Mouse (Mus musculus) lung, embryonic 15.5 days (tissue): ENCODE data around the gene Bricd5. TPM values are rescaled to one million over a fixed set of nuclear protein-coding genes. Genes with fewer than 3 reads are reported as not detected.
"Not testable (repeated sequence)": the region's sequence is repeated elsewhere in the genome, so short reads cannot be mapped to it uniquely, and the experiment has no call there.

Experiments
- ATAC-seq: fragments of 200-750 bp; cut with Nextera tagmentation; 2 replicates; pipeline ENCODE4 v1.8.0; 2017; ENCODE audit warnings: moderate number of reproducible peaks, borderline replicate concordance; ENCODE audit not compliant: low FRiP score, low TSS enrichment; ENCODE audit errors: extremely low read depth
- H3K27ac ChIP-seq: fragments of 300-500 bp; sonication (generic); 2 replicates; pipeline ENCODE4 v1.5.1; 2015; ENCODE audit warnings: moderate library complexity, mild to moderate bottlenecking, inconsistent platforms
- H3K27me3 ChIP-seq: fragments of 300-500 bp; sonication (generic); 2 replicates; pipeline ENCODE4 v1.6.1; 2015; ENCODE audit warnings: inconsistent platforms
- H3K36me3 ChIP-seq: fragments of 300-500 bp; sonication (generic); 2 replicates; pipeline ENCODE4 v1.6.1; 2015; ENCODE audit warnings: inconsistent platforms
- H3K4me1 ChIP-seq: fragments of 300-500 bp; sonication (generic); 2 replicates; pipeline ENCODE4 v1.6.1; 2015; ENCODE audit warnings: inconsistent platforms
- H3K4me2 ChIP-seq: fragments of 300-500 bp; sonication (generic); 2 replicates; pipeline ENCODE4 v1.6.1; 2015; ENCODE audit warnings: inconsistent platforms, mild to moderate bottlenecking, moderate library complexity
- H3K4me3 ChIP-seq: fragments of 300-500 bp; sonication (generic); 2 replicates; pipeline ENCODE4 v1.5.1; 2015; ENCODE audit warnings: mild to moderate bottlenecking, inconsistent platforms
- H3K9ac ChIP-seq: fragments of 300-500 bp; sonication (generic); 2 replicates; pipeline ENCODE4 v1.6.1; 2015; ENCODE audit warnings: inconsistent platforms
- H3K9me3 ChIP-seq: fragments of 300-500 bp; sonication (generic); 2 replicates; pipeline ENCODE4 v1.6.1; 2016; ENCODE audit warnings: inconsistent platforms
- WGBS: fragments of 180-500 bp; shearing (Covaris S2); methylation state at CpG from one replicate; pipeline ENCODE4 v1.1.7; 2015; 5-methylcytosine and 5-hydroxymethylcytosine counted together
- polyA plus RNA-seq: library from polyadenylated mRNA; unstranded; fragments of >200 nt; fragmentation: Nextera tagmentation; extraction: Ambion mirVana; gene quantifications from 2 replicates; pipeline ENCODE4 v1.2.1, GENCODE M21; 2015

Bricd5 gene
- polyA plus RNA-seq = not detected in 2 replicates

DNA sequence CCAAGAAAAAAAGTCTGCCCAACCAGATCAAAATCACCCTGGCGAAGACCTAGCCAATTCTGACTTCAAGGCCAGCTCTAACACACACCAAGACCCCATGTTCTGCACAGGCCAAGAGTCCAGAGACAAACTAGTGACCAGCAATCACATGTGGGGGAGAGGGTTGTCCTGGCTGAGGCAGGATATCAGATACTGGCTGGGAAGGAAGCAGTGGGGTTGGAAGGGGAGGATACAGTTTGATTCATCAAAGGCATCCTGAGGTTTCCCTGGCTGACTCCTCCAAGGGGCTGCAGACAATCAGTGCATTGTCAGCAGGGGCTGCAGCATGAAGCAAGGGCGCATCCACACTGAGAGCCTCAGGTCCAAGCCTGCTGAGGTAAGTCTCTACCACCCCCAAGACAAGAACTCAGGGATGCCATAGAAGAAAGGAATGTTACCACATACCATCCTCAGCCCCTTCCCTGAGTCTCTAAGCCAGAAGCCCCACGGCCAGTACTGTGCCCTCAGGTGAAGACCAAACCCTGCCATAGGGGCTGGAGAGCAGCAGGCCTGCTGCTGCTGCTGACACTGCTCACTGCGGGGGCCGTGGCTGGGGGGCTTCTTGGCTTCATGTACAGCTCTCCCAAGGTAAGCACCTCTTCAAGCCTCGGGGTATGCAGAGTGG lies at the start of gene Bricd5:
TSS of gene Bricd5 (plus strand) at position 273 of the 664 bp plus-strand sequence.
- no peaks in the 10 kb centered on the region for H3K9me3 ChIP-seq
- WGBS = 72% methylated on average over 6 of the region's 6 CpGs
- H3K9ac ChIP-seq = no peak within 1 kb of the TSS
- no peak for ATAC-seq
- no peak within 1 kb of the TSS for H3K27ac ChIP-seq
- H3K4me2 ChIP-seq = peak within 1 kb of the TSS; percentile 95; the same call in 1 of the 2 replicates
- peaks cover 37% of the 10 kb centered on the region for H3K4me1 ChIP-seq
- H3K27me3 ChIP-seq = no peaks in the 10 kb centered on the region
- no peak within 1 kb of the TSS for H3K4me3 ChIP-seq
- H3K36me3 ChIP-seq = peaks cover 36% of the 10 kb centered on the region

GRCm38 (mm10) chr17:24424489-24424888 lies 49.2 kb upstream of the Bricd5 start:
- H3K9ac ChIP-seq = no peak overlapping the region
- no peak for ATAC-seq
- H3K4me2 ChIP-seq = no peak overlapping the region
- H3K9me3 ChIP-seq = no peaks in the 10 kb centered on the region
- 94% methylated on average over 5 of the region's 5 CpGs for WGBS
- no peak overlapping the region for H3K4me3 ChIP-seq
- no peaks in the 10 kb centered on the region for H3K27me3 ChIP-seq
- H3K36me3 ChIP-seq = peaks cover 57% of the 10 kb centered on the region
- H3K4me1 ChIP-seq = peaks cover 16% of the 10 kb centered on the region
- H3K27ac ChIP-seq = no peak overlapping the region

GRCm38 (mm10) chr17:24425326-24425725 lies 48.4 kb upstream of the Bricd5 start:
- not testable (repeated sequence) for H3K27ac ChIP-seq, H3K9ac ChIP-seq, H3K4me2 ChIP-seq, ATAC-seq, H3K9me3 ChIP-seq, H3K4me3 ChIP-seq, H3K27me3 ChIP-seq
- Histone ChIP-seq H3K36me3 (peaks cover 49% of the 10 kb centered on the region), H3K4me1 (peaks cover 16% of the 10 kb centered on the region)
- 89% methylated on average over 6 of the region's 8 CpGs for WGBS

DNA sequence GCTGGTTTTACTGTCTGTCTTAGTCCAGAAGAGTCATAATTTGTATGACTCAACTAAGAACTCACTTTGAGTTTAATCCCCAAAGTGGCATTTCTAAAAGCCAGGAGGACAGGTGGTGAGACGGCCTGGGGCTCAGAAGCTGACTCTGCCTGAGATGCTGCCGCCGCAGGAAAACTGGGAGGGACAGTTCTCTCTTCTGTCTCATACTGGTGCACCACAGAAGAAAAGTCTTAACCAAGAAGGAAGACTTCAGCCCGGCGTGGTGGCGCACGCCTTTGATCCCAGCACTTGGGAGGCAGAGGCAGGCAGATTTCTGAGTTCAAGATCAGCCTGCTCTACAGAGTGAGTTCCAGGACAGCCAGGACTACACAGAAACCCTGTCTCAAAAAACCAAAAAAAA lies 47.8 kb upstream of the Bricd5 start:
- Histone ChIP-seq H3K27me3 (no peaks in the 10 kb centered on the region), H3K4me1 (peaks cover 16% of the 10 kb centered on the region), H3K9ac (no peak overlapping the region), H3K9me3 (no peaks in the 10 kb centered on the region), H3K4me2 (peak overlapping the region; percentile 49), H3K27ac (peak overlapping the region; percentile 92), H3K4me3 (peak overlapping the region; percentile 57; the same call in 1 of the 2 replicates), H3K36me3 (peaks cover 43% of the 10 kb centered on the region)
- ATAC-seq = no peak
- 89% methylated on average over 7 of the region's 7 CpGs for whole genome bisulfite sequencing

- peak within 1 kb of the TSS; percentile 92 for H3K27ac ChIP-seq
- no peaks in the 10 kb centered on the region for H3K9me3 ChIP-seq
- WGBS = under 1% methylated on average over 48 of the region's 48 CpGs
- H3K27me3 ChIP-seq = no peaks in the 10 kb centered on the region
- peaks cover 16% of the 10 kb centered on the region for H3K4me1 ChIP-seq
- peak; percentile 99 for ATAC-seq
- peaks cover 36% of the 10 kb centered on the region for H3K36me3 ChIP-seq
- peak within 1 kb of the TSS; percentile 57 for H3K4me3 ChIP-seq
- H3K9ac ChIP-seq = peak within 1 kb of the TSS; percentile 74
- peak within 1 kb of the TSS; percentile 49 for H3K4me2 ChIP-seq
Measured at GRCm38 (mm10) chr17:24426471-24427169, 47.1 kb upstream of the Bricd5 start, which contains the start of gene Eci1. Gene Eci1 (plus strand): TSS chr17:24426641.

- H3K4me3 ChIP-seq = peak overlapping the region; percentile 57
- peak overlapping the region; percentile 49 for H3K4me2 ChIP-seq
- peak; percentile 29; the same call in 1 of the 2 replicates for ATAC-seq
- H3K9me3 ChIP-seq = no peaks in the 10 kb centered on the region
- H3K9ac ChIP-seq = peak overlapping the region; percentile 74
- 2% methylated on average over 8 of the region's 8 CpGs for WGBS
- peaks cover 30% of the 10 kb centered on the region for H3K36me3 ChIP-seq
- no peaks in the 10 kb centered on the region for H3K27me3 ChIP-seq
- peak overlapping the region; percentile 92 for H3K27ac ChIP-seq
- H3K4me1 ChIP-seq = peaks cover 16% of the 10 kb centered on the region
Measured at GRCm38 (mm10) chr17:24427170-24427557, 46.5 kb upstream of the Bricd5 start.

- H3K27ac ChIP-seq = no peak overlapping the region
- ATAC-seq = no peak
- H3K4me1 ChIP-seq = peaks cover 16% of the 10 kb centered on the region
- peaks cover 10% of the 10 kb centered on the region for H3K36me3 ChIP-seq
- H3K9me3 ChIP-seq = no peaks in the 10 kb centered on the region
- no peaks in the 10 kb centered on the region for H3K27me3 ChIP-seq
- H3K4me2 ChIP-seq = no peak overlapping the region
- no peak overlapping the region for H3K9ac ChIP-seq
- 79% methylated on average over 14 of the region's 14 CpGs for WGBS
- no peak overlapping the region for H3K4me3 ChIP-seq
Measured at GRCm38 (mm10) chr17:24429201-24429983, 44.3 kb upstream of the Bricd5 start.

DNA sequence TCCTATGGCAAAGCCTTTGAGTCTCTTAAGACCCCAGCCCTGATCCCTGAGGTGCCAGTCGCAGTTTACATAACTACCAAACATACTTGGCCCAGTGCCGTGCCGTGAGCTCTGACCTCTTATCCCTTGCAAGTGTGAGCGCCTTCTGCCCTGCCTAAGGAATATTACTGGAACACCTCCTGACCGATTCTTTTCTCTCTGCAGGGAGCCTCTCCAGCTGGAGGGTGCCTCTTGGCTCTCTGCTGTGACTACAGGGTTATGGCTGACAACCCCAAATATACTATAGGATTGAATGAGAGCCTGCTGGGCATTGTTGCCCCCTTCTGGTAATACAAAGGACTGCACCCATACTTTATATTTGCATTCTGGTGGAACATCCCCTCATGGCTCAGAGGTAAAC lies 36.7 kb upstream of the Bricd5 start:
- H3K36me3 ChIP-seq = peaks cover 49% of the 10 kb centered on the region
- 62% methylated on average over 5 of the region's 5 CpGs for WGBS
- peak; percentile 50; the same call in 1 of the 2 replicates for ATAC-seq

GRCm38 (mm10) chr17:24440377-24440776 lies 33.3 kb upstream of the Bricd5 start:
- no peak overlapping the region for H3K27ac ChIP-seq
- peaks cover 65% of the 10 kb centered on the region for H3K36me3 ChIP-seq
- no peaks in the 10 kb centered on the region for H3K27me3 ChIP-seq
- no peak overlapping the region for H3K4me3 ChIP-seq
- H3K4me2 ChIP-seq = no peak overlapping the region
- ATAC-seq = no peak
- no peaks in the 10 kb centered on the region for H3K9me3 ChIP-seq
- 86% methylated on average over 8 of the region's 8 CpGs for WGBS
- no peak overlapping the region for H3K9ac ChIP-seq
- no peaks in the 10 kb centered on the region for H3K4me1 ChIP-seq

More for the DNA sequence above, 36.7 kb upstream of the Bricd5 start:
- H3K9me3 ChIP-seq = no peaks in the 10 kb centered on the region
- no peak overlapping the region for H3K4me3 ChIP-seq
- H3K9ac ChIP-seq = no peak overlapping the region
- H3K27ac ChIP-seq = no peak overlapping the region
- H3K27me3 ChIP-seq = no peaks in the 10 kb centered on the region
- no peaks in the 10 kb centered on the region for H3K4me1 ChIP-seq
- no peak overlapping the region for H3K4me2 ChIP-seq

- ATAC-seq = no peak
- 33% methylated on average over 2 of the region's 2 CpGs for WGBS
- Histone ChIP-seq H3K27ac (no peak overlapping the region), H3K4me2 (no peak overlapping the region), H3K36me3 (peaks cover 70% of the 10 kb centered on the region), H3K9ac (no peak overlapping the region), H3K4me3 (no peak overlapping the region), H3K4me1 (no peaks in the 10 kb centered on the region), H3K9me3 (no peaks in the 10 kb centered on the region), H3K27me3 (no peaks in the 10 kb centered on the region)
Measured at GRCm38 (mm10) chr17:24441148-24441547, 32.5 kb upstream of the Bricd5 start.

DNA sequence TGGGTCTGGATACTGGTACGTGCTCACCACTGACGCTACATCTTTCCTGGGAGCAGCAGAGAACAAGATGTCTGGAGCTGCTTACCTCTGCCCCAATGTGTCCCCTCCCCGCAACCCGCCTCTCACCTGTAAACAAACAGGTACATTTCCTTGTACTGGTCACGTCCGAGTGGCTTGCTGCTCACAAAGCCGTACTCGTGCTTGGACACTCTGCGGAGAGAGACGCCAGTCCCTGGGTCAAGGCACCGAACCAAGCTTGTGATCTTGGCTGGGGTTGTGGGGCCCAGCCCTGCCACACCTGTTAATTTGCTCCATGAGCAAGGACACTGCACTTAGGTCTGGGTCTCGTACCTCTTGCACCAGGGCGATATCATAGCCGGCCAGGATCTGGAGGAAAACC lies 31.6 kb upstream of the Bricd5 start:
- Histone ChIP-seq H3K4me1 (no peaks in the 10 kb centered on the region), H3K4me3 (no peak overlapping the region), H3K27me3 (no peaks in the 10 kb centered on the region), H3K9ac (no peak overlapping the region), H3K27ac (no peak overlapping the region), H3K9me3 (no peaks in the 10 kb centered on the region), H3K4me2 (no peak overlapping the region), H3K36me3 (peaks cover 77% of the 10 kb centered on the region)
- ATAC-seq = no peak
- 84% methylated on average over 14 of the region's 14 CpGs for WGBS
